Mouse (Mus musculus) ES-Bruce4 (cell line): ENCODE results near the gene Wfdc11. TPM values are rescaled to one million over a fixed set of nuclear protein-coding genes. Genes with fewer than 3 reads are reported as not detected.

Experiments
- H3K27ac ChIP-seq: 2 replicates; pipeline ENCODE4 v1.5.1; 2012; ENCODE audit warnings: low read length, inconsistent platforms; ENCODE audit not compliant: insufficient read depth
- H3K27me3 ChIP-seq: 2 replicates; pipeline ENCODE4 v1.6.1; 2012; ENCODE audit warnings: mild to moderate bottlenecking, low read length, inconsistent platforms; ENCODE audit not compliant: control insufficient read depth, poor library complexity, insufficient read depth, severe bottlenecking
- H3K36me3 ChIP-seq: 2 replicates; pipeline ENCODE4 v1.6.1; 2012; ENCODE audit warnings: inconsistent platforms, mild to moderate bottlenecking, low read length, moderate library complexity; ENCODE audit not compliant: control insufficient read depth, poor library complexity, insufficient read depth, severe bottlenecking
- H3K4me1 ChIP-seq: one replicate; pipeline ENCODE4 v1.8.1; 2011; ENCODE audit warnings: low read length; ENCODE audit not compliant: control insufficient read depth, insufficient read depth
- H3K4me3 ChIP-seq: 2 replicates; pipeline ENCODE4 v1.5.1; 2011; ENCODE audit warnings: low read depth, mild to moderate bottlenecking, low read length
- H3K9ac ChIP-seq: 2 replicates; pipeline ENCODE4 v1.6.1; 2012; ENCODE audit warnings: low read depth, mild to moderate bottlenecking, inconsistent platforms; ENCODE audit not compliant: poor library complexity, severe bottlenecking
- H3K9me3 ChIP-seq: replicated peaks from 2 replicates; pipeline ENCODE4 v1.6.1; 2012; ENCODE audit warnings: mild to moderate bottlenecking, low read length, inconsistent platforms; ENCODE audit not compliant: control insufficient read depth, poor library complexity, insufficient read depth, severe bottlenecking
- CTCF ChIP-seq: IDR thresholded peaks from one replicate; pipeline ENCODE4 v1.8.1; 2011; ENCODE audit warnings: low read depth, low read length
- EP300 ChIP-seq: IDR thresholded peaks from 2 replicates; pipeline ENCODE4 v1.6.1; 2011; ENCODE audit warnings: low read depth, low read length; ENCODE audit not compliant: insufficient read depth
- POLR2A ChIP-seq: IDR thresholded peaks from one replicate; pipeline ENCODE4 v1.8.1; 2011; ENCODE audit warnings: low read length; ENCODE audit not compliant: insufficient read depth
- polyA plus RNA-seq: library from polyadenylated mRNA; stranded (reverse); fragments of >200 nt; gene quantifications from 2 replicates; pipeline ENCODE4 v1.2.4, GENCODE M21; 2011; ENCODE audit warnings: low read depth; ENCODE audit not compliant: missing spikeins, insufficient read depth, insufficient read length

Wfdc11 gene
- polyA plus RNA-seq, 1 experiment = not detected

- H3K36me3 ChIP-seq = no peaks in the 10 kb centered on the region
- peaks cover 4% of the 10 kb centered on the region for H3K9me3 ChIP-seq
- no peak overlapping the region for H3K4me3 ChIP-seq
- H3K27ac ChIP-seq = no peak overlapping the region
- no peak overlapping the region for H3K9ac ChIP-seq
- no peaks in the 10 kb centered on the region for H3K4me1 ChIP-seq
- TF ChIP-seq EP300 (no peak), POLR2A (no peak), CTCF (no peak)
- H3K27me3 ChIP-seq = no peaks in the 10 kb centered on the region
Measured at GRCm38 (mm10) chr2:164704235-164704634, 30.3 kb upstream of the Wfdc11 start.

GRCm38 (mm10) chr2:164701761-164702160 is 27.9 kb upstream of the Wfdc11 start:
- no peak overlapping the region for H3K9ac ChIP-seq
- no peak overlapping the region for H3K27ac ChIP-seq
- no peaks in the 10 kb centered on the region for H3K36me3 ChIP-seq
- H3K4me3 ChIP-seq = no peak overlapping the region
- TF ChIP-seq POLR2A = no peak
- TF ChIP-seq EP300 = no peak
- no peak for TF ChIP-seq CTCF
- peaks cover 4% of the 10 kb centered on the region for H3K9me3 ChIP-seq
- H3K4me1 ChIP-seq = no peaks in the 10 kb centered on the region
- H3K27me3 ChIP-seq = no peaks in the 10 kb centered on the region

- peaks cover 4% of the 10 kb centered on the region for H3K9me3 ChIP-seq
- no peaks in the 10 kb centered on the region for H3K36me3 ChIP-seq
- H3K27me3 ChIP-seq = no peaks in the 10 kb centered on the region; the same call in 1 of the 2 replicates
- H3K27ac ChIP-seq = no peak overlapping the region
- H3K4me1 ChIP-seq = no peaks in the 10 kb centered on the region
- H3K4me3 ChIP-seq = no peak overlapping the region
- no peak overlapping the region for H3K9ac ChIP-seq
- no peak for TF ChIP-seq CTCF
- TF ChIP-seq POLR2A = no peak
- TF ChIP-seq EP300 = no peak
Measured at GRCm38 (mm10) chr2:164700959-164701358, 27.1 kb upstream of the Wfdc11 start.

GRCm38 (mm10) chr2:164698201-164698600 is 24.3 kb upstream of the Wfdc11 start, which contains the start of gene Spint4:
Gene Spint4, plus strand, starts transcription at chr2:164698501.
- H3K36me3 ChIP-seq = no peaks in the 10 kb centered on the region
- H3K4me1 ChIP-seq = no peaks in the 10 kb centered on the region
- H3K9me3 ChIP-seq = no peaks in the 10 kb centered on the region
- no peaks in the 10 kb centered on the region; the same call in 1 of the 2 replicates for H3K27me3 ChIP-seq
- TF ChIP-seq CTCF = no peak
- no peak for TF ChIP-seq EP300
- TF ChIP-seq POLR2A = no peak
- no peak within 1 kb of the TSS for H3K27ac ChIP-seq
- no peak within 1 kb of the TSS for H3K4me3 ChIP-seq
- no peak within 1 kb of the TSS for H3K9ac ChIP-seq

- H3K36me3 ChIP-seq = no peaks in the 10 kb centered on the region
- H3K4me3 ChIP-seq = no peak within 1 kb of the TSS
- H3K4me1 ChIP-seq = no peaks in the 10 kb centered on the region
- no peak within 1 kb of the TSS for H3K9ac ChIP-seq
- no peak within 1 kb of the TSS for H3K27ac ChIP-seq
- no peaks in the 10 kb centered on the region for H3K27me3 ChIP-seq
- no peak for TF ChIP-seq EP300
- no peak for TF ChIP-seq CTCF
- TF ChIP-seq POLR2A = no peak
- H3K9me3 ChIP-seq = no peaks in the 10 kb centered on the region
Measured at GRCm38 (mm10) chr2:164684807-164685206, 10.9 kb upstream of the Wfdc11 start, which contains the start of gene Wfdc13. Gene Wfdc13, plus strand, starts transcription at chr2:164685107.

- H3K36me3 ChIP-seq = no peaks in the 10 kb centered on the region
- no peak for TF ChIP-seq POLR2A
- no peak for TF ChIP-seq CTCF
- no peak for TF ChIP-seq EP300
- H3K4me3 ChIP-seq = no peak overlapping the region
- no peak overlapping the region for H3K9ac ChIP-seq
- H3K4me1 ChIP-seq = no peaks in the 10 kb centered on the region
- H3K9me3 ChIP-seq = no peaks in the 10 kb centered on the region
- no peaks in the 10 kb centered on the region for H3K27me3 ChIP-seq
- no peak overlapping the region for H3K27ac ChIP-seq
Measured at GRCm38 (mm10) chr2:164679906-164680305, 6.0 kb upstream of the Wfdc11 start.
